Mouse (Mus musculus) adrenal gland, postnatal 10 days (tissue): ENCODE data around the gene Sv2b. TPM values are rescaled to one million over a fixed set of nuclear protein-coding genes. Genes with fewer than 3 reads are reported as not detected.
"Not testable (repeated sequence)": the region's sequence is repeated elsewhere in the genome, so short reads cannot be mapped to it uniquely, and the experiment has no call there.

Experiments used
- DNase-seq: peaks from one replicate; pipeline ENCODE4 v3.0.0; 2021; ENCODE audit warnings: mixed read lengths
- total RNA-seq, 2 experiments: library from RNA; stranded (reverse); gene quantifications; 2 replicates each; pipeline ENCODE4 v1.2.3; 2021

Gene Sv2b
- total RNA-seq, 2 experiments from 2014 or later: 0.30 to 0.42 TPM

DNA sequence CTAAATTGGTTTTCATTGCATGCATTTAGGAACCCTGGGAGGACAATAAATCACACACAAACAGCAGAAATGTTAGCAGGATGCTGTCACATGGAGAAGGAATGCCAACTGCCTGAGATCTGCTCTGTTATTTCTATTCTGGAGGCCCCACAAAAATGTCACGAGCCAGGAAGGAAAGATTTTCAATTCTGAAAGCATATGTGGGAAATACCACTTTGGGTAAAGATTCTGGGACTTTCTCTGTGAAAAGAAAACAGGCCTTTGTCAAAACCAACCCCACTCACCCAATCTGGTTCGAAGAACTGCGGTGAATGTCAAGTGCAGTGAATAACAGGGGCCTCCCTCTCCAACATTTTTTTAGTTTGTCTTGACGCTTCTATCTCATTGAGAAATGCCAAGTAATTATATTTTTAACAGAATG is 99.8 kb downstream of the Sv2b start:
- DNase-seq: no peak

DNA sequence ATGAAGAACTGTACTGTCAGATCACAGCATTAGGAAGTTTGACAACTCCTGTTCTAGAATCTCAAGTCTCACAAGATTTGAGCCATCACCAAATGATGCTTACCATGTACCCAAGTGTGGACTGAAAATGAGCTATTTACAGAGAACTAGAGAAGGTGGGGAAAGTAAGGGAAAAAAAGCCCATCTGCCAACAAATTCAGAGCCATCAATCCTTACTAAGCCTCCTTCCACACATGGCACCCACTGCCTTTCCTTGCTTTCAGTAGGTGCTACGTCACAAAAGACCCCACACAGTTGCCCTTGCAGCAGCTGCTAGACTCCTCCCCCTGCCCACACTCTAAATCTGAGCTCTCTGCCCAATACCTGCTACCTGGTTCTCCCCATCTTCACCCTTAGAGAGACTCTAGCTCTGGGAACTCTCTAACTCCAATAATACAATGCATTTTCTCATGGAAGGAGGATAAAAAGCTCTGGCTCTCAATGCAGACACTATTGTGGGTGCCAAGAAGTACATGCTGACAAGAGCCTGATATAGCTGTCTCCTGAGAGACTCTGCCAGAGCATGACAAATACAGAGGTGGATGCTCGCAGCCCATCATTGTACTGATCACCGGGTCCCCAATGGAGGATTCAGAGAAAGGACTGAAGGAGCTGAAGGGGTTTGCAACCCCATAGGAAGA is 101.0 kb downstream of the Sv2b start:
- DNase-seq: no peak

- DNase-seq: peak; percentile 28
These were observed 102.4 kb downstream of the Sv2b start for GRCm38 (mm10) chr7:75206671-75207070.

DNA sequence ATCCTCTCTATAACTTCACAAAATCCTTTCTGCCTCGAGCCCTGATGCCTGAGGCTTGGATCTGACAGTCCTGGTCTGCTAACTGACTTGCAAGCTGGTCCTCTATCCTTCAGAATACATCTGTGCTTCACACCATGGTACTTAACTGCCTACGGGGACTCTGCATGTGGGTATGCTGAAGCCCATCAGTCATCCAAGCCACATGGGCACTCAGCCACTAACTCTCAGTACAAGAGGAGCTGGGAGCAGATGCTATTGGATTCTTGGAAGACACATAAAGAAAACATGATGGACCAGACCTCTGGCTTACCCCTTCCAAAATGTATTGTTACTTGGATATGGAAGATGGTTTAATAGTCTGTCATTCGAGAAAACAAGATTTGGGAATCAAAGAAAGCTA is 103.7 kb downstream of the Sv2b start:
- DNase-seq: no peak

DNA sequence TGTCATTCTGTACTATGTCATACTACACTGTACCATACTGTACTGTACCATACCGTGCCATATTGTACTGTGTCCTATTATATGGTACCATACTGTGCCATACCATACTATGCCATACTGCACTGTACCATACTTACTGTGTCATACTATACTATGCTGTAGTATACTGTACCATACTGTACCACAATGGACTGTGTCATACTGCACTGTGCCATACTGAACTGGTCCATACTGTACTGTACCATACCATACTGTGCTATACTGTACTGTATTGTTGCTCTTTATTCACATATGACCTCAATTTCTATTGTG is 114.2 kb downstream of the Sv2b start:
- DNase-seq: not testable (repeated sequence)

DNA sequence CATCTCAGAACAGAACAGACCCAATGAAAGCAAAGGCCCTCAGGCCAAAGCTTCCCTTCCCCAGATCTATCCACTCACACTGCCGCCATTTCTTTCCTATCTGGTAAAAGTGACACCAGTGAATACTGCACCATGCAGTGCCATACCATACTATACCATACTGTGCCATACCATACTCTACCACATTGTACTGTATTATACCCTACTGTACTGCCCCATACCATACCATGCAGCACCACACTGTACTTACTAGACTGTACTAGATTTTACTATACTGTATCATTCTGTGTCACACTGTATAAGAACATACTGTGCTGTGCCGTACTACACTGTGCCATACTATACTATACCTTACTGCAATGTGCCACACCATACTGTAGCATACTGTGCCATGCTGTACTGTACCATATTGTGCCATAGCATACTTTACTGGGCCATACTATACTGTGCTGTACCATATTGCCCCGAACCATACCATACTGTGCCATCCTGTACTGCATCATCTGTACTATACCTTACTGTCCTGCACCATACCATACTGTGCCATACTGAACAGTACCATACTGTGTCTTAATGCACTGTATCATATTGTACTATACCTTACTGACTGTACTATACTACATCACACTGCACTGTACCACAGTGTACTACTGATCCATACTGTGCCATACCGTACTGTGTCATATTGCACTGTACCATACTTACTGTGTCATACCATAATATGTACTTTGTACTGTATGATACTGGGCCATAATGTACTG is 114.7 kb downstream of the Sv2b start:
- no peak for DNase-seq

DNA sequence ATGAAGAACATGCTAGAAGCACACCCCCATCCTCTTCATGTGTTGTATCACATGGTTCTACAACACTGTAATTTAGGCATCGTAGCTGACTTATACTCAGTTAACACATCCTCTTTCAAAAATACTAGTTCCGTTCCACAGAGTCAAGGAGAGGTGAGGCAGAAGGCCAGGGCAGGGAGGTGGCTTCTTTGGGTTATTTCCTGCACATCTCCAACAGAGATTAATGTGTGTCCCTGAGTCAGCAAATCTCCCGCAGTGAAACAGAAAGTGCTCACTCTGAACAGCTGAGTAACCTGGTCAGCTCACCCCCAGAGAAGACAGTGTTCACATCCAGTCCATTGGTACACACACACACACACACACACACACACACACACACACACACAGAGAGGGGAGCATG is 118.9 kb downstream of the Sv2b start:
- DNase-seq: peak; percentile 23

- DNase-seq: no peak
These were observed 134.0 kb downstream of the Sv2b start for GRCm38 (mm10) chr7:75175042-75175441.

- DNase-seq: peak; percentile 16
These were observed 141.6 kb downstream of the Sv2b start for GRCm38 (mm10) chr7:75167481-75167880.

GRCm38 (mm10) chr7:75147174-75147573 is 161.9 kb downstream of the Sv2b start:
- DNase-seq: no peak

DNA sequence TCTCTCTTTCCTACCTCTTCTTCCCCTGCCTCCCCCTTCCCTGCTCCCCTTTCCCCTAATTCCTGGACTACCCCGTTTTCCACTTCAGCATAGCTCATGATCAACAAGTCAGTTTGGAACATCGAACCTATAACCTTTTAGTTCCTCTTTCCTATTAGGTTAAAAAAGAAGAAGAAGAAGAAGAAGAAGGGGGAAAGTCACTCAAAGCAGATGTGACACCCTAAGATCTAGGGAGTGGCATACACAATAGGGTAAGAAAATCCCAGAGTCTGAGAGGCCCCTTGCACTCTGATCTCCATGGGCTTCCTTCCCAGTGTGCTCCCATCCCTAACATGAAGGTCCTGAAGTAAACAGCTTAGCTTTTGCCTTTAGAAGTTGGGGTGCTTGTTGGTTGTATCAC is 166.3 kb downstream of the Sv2b start:
- no peak for DNase-seq

- DNase-seq: no peak
These were observed 167.0 kb downstream of the Sv2b start for GRCm38 (mm10) chr7:75141919-75142700.

DNA sequence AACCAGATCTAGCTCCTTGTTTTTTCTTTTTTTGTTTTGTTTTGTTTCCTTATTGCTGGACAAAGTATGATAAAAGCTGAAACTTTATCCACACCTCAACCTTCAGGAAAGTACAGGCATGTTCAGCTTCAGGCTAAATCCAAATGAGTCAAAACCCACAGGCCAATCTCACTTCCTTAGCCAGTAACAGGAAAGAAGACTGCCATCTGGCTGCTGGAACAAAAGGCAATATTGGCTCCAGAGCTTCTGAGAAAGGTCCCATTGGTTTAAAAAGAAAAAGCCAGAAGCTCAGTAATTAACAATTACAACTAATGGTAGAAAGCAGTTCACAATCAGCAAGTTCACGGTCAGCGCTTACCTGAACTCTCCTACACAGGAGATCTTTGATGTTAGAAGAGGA is 169.8 kb downstream of the Sv2b start:
- DNase-seq: no peak

- peak; percentile 49 for DNase-seq
These were observed 174.1 kb downstream of the Sv2b start for GRCm38 (mm10) chr7:75134710-75135617.

- no peak for DNase-seq
These were observed 181.0 kb downstream of the Sv2b start for GRCm38 (mm10) chr7:75128036-75128435.

GRCm38 (mm10) chr7:75124067-75124466 is 185.0 kb downstream of the Sv2b start:
- DNase-seq: no peak

- peak; percentile 50 for DNase-seq
These were observed 190.9 kb downstream of the Sv2b start for GRCm38 (mm10) chr7:75118022-75118673.

GRCm38 (mm10) chr7:75110689-75111088 is 198.4 kb downstream of the Sv2b start:
- peak; percentile 25 for DNase-seq

GRCm38 (mm10) chr7:75107441-75107840 is 201.6 kb downstream of the Sv2b start:
- DNase-seq: peak; percentile 56

DNA sequence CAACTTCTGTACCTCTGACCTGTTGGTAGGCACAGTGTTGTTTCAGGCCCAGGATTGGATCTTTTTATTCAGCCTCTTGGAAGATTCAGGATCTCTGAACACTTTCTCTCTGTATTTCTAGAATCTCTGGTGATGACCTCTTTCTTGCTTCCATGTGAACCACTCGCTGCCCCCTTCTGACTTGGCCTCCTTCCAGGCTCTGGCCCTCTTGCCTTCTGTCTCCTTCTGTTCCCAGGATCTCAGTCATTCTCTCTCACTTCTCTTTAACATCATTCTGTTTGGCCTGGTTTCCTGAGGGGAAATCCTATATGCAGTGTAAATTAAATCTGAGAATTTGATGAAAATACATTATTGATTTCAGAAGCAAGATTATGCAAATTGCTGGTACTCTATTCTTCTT is 205.2 kb downstream of the Sv2b start:
- no peak for DNase-seq

- DNase-seq: no peak
These were observed 206.3 kb downstream of the Sv2b start for GRCm38 (mm10) chr7:75102536-75103332.
